Mouse (Mus musculus): Measurements from ENCODE around the gene Klra5. TPM values are rescaled to one million over a fixed set of nuclear protein-coding genes. Genes with fewer than 3 reads are reported as not detected.

Klra5 gene
- polyA plus RNA-seq (2017; shearing (Covaris generic)), result not detected

DNA sequence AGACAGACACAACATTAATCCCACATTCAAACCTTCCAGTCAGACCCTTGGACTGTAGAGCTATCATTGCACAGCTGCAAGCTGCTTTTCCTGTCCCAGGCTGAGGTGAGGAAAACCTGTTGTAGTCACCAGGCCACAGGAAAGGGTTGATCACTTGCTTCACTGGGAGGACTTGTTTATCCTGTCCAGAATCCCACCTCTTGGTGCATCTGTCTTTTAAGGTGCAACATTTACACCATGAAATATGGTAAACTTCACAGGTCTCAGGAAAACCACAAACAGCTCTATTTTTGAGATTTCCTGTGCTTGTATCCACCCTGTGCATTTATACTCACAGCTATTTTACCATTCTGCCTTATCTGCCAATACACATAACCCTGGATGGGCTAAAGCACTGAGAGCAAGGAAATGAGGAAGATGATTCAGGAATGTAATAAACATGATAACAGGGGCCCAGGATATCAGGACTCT, at the start of gene Klra5:
Gene Klra5 (minus strand): TSS at position 175 of the 471 bp plus-strand sequence.

DNA sequence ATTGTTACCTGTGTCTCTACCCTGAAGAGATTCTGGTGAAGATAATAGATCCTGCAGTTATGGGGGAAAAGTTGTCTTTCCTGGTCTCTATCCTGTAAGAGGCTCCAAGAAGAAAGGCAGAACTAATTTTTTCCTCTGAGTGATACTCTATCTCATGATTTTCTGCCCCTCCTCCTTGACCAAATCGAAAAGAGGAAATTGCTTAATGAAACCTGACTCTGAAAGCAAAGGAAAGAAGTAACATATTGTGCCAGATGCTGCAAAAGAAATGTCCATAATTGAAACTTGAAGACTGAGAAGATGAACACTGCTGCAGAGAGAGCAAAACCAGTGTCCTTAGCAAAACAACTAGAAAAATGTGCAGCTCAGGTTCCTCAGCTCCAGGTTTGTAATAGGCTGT, 40.9 kb downstream of the Klra5 start, which contains the start of gene Klra17:
Gene Klra17 (minus strand): TSS at position 124 of the 400 bp plus-strand sequence.

DNA sequence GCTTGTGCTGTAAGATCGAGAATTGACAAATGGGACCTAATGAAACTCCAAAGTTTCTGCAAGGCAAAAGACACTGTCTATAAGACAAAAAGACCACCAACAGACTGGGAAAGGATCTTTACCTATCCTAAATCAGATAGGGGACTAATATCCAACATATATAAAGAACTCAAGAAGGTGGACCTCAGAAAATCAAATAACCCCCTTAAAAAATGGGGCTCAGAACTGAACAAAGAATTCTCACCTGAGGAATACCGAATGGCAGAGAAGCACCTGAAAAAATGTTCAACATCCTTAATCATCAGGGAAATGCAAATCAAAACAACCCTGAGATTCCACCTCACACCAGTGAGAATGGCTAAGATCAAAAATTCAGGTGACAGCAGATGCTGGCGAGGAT, 55.1 kb downstream of the Klra5 start, which contains the start of gene Gm17631:
Gene Gm17631 (plus strand): TSS at position 301 of the 400 bp plus-strand sequence.

Other genes starting within 250 kb of the Klra5 start
- 391 TPM for gene Klrc1, start 238.7 kb downstream of the Klra5 start, polyA plus RNA-seq (2017; shearing (Covaris generic))
- gene Klri1, start 200.5 kb downstream of the Klra5 start, polyA plus RNA-seq (2017; shearing (Covaris generic)), result not detected
- 1.3 TPM for gene Klri2, start 177.2 kb downstream of the Klra5 start, polyA plus RNA-seq (2017; shearing (Covaris generic))
- not detected for gene Gm156, start 133.4 kb downstream of the Klra5 start, polyA plus RNA-seq (2017; shearing (Covaris generic))
- not detected for gene Gm17631, start 55.0 kb downstream of the Klra5 start, polyA plus RNA-seq (2017; shearing (Covaris generic))
- gene Klra17, start 41.0 kb downstream of the Klra5 start, polyA plus RNA-seq (2017; shearing (Covaris generic)), result not detected
- not detected for gene Klra6, start 109.3 kb upstream of the Klra5 start, polyA plus RNA-seq (2017; shearing (Covaris generic))
- gene Klra4, start 149.6 kb upstream of the Klra5 start, polyA plus RNA-seq (2017; shearing (Covaris generic)), result not detected
- gene Klra8, start 212.2 kb upstream of the Klra5 start, polyA plus RNA-seq (2017; shearing (Covaris generic)), result not detected